Mouse (Mus musculus) hindbrain, embryonic 14.5 days (tissue): Measurements from ENCODE around the gene Tmem259. TPM values are rescaled to one million over a fixed set of nuclear protein-coding genes. Genes with fewer than 3 reads are reported as not detected.

ENCODE experiments used
- ATAC-seq: fragments of 200-750 bp; cut with Nextera tagmentation; 2 replicates; pipeline ENCODE4 v1.8.0; 2017; ENCODE audit warnings: moderate number of reproducible peaks, mild to moderate bottlenecking, moderate TSS enrichment, moderate library complexity; ENCODE audit not compliant: low FRiP score
- DNase-seq: peaks from one replicate; pipeline ENCODE4 v3.0.0-alpha.2; 2015; ENCODE audit warnings: low spot score
- H3K27ac ChIP-seq: fragments of 300-500 bp; sonication (generic); 2 replicates; pipeline ENCODE4 v1.5.1; 2014; ENCODE audit warnings: mild to moderate bottlenecking, moderate library complexity
- H3K27me3 ChIP-seq: fragments of 300-500 bp; sonication (generic); 2 replicates; pipeline ENCODE4 v1.6.1; 2014; ENCODE audit warnings: mild to moderate bottlenecking, low read length, mixed read lengths; ENCODE audit not compliant: control insufficient read depth, insufficient read depth
- H3K36me3 ChIP-seq: fragments of 300-500 bp; sonication (generic); replicated peaks from 2 replicates; pipeline ENCODE4 v1.6.1; 2014; ENCODE audit not compliant: control insufficient read depth, insufficient read depth
- H3K4me1 ChIP-seq: fragments of 300-500 bp; sonication (generic); replicated peaks from 2 replicates; pipeline ENCODE4 v1.6.1; 2014; ENCODE audit warnings: antibody characterized with exemption, low read length, mixed read lengths; ENCODE audit not compliant: control insufficient read depth, insufficient read depth
- H3K4me2 ChIP-seq: fragments of 300-500 bp; sonication (generic); replicated peaks from 2 replicates; pipeline ENCODE4 v1.6.1; 2014; ENCODE audit warnings: mild to moderate bottlenecking, moderate library complexity
- H3K4me3 ChIP-seq: fragments of 300-500 bp; sonication (generic); replicated peaks from 2 replicates; pipeline ENCODE4 v1.5.1; 2014; ENCODE audit warnings: mild to moderate bottlenecking, low read length
- H3K9ac ChIP-seq: fragments of 300-500 bp; sonication (generic); 2 replicates; pipeline ENCODE4 v1.6.1; 2014
- H3K9me3 ChIP-seq: fragments of 300-500 bp; sonication (generic); 2 replicates; pipeline ENCODE4 v1.6.1; 2016; ENCODE audit warnings: low read length; ENCODE audit not compliant: control insufficient read depth
- WGBS: fragments of 180-500 bp; shearing (Covaris S2); extraction: QIAGEN DNeasy Blood & Tissue Kit; methylation state at CpG from one replicate; pipeline ENCODE4 v1.1.7; 2014; 5-methylcytosine and 5-hydroxymethylcytosine counted together
- polyA plus RNA-seq: library from polyadenylated mRNA; unstranded; fragments of >200 nt; fragmentation: Nextera tagmentation; extraction: Ambion mirVana; gene quantifications from 2 replicates; pipeline ENCODE4 v1.2.1, GENCODE M21; 2014

Gene Tmem259
- polyA plus RNA-seq, 1 experiment from 2014 or later = 22.8 TPM

- Histone ChIP-seq H3K27ac (no peak overlapping the region), H3K27me3 (peaks cover 12% of the 10 kb centered on the region), H3K4me1 (no peaks in the 10 kb centered on the region), H3K36me3 (no peaks in the 10 kb centered on the region), H3K4me3 (no peak overlapping the region), H3K4me2 (no peak overlapping the region), H3K9ac (no peak overlapping the region), H3K9me3 (no peaks in the 10 kb centered on the region)
- 80% methylated on average over 15 of the region's 15 CpGs for whole genome bisulfite sequencing
- DNase-seq (no peak), ATAC-seq (no peak)
These were observed 40.3 kb upstream of the Tmem259 start for GRCm38 (mm10) chr10:80024229-80025043.

GRCm38 (mm10) chr10:80023758-80024157, 39.6 kb upstream of the Tmem259 start:
- peaks cover 18% of the 10 kb centered on the region for H3K27me3 ChIP-seq
- no peaks in the 10 kb centered on the region for H3K36me3 ChIP-seq
- 84% methylated on average over 5 of the region's 5 CpGs for WGBS
- DNase-seq (no peak), ATAC-seq (no peak)
- no peak overlapping the region for H3K4me2 ChIP-seq
- H3K4me3 ChIP-seq = no peak overlapping the region
- H3K9me3 ChIP-seq = no peaks in the 10 kb centered on the region
- H3K9ac ChIP-seq = no peak overlapping the region
- H3K4me1 ChIP-seq = no peaks in the 10 kb centered on the region
- H3K27ac ChIP-seq = no peak overlapping the region

GRCm38 (mm10) chr10:80022806-80023205, 38.7 kb upstream of the Tmem259 start:
- peaks cover 22% of the 10 kb centered on the region for H3K27me3 ChIP-seq
- H3K4me3 ChIP-seq = no peak overlapping the region
- H3K27ac ChIP-seq = no peak overlapping the region
- H3K4me2 ChIP-seq = no peak overlapping the region
- H3K4me1 ChIP-seq = no peaks in the 10 kb centered on the region
- H3K36me3 ChIP-seq = no peaks in the 10 kb centered on the region
- no peaks in the 10 kb centered on the region for H3K9me3 ChIP-seq
- 90% methylated on average over 8 of the region's 8 CpGs for WGBS
- H3K9ac ChIP-seq = no peak overlapping the region
- DNase-seq (no peak), ATAC-seq (no peak)

GRCm38 (mm10) chr10:80022164-80022563, 38.0 kb upstream of the Tmem259 start:
- ATAC-seq = no peak
- Histone ChIP-seq H3K27me3 (peaks cover 22% of the 10 kb centered on the region), H3K4me2 (no peak overlapping the region), H3K4me3 (no peak overlapping the region), H3K9me3 (no peaks in the 10 kb centered on the region), H3K36me3 (no peaks in the 10 kb centered on the region), H3K9ac (no peak overlapping the region), H3K27ac (no peak overlapping the region), H3K4me1 (no peaks in the 10 kb centered on the region)
- WGBS = 95% methylated on average over 12 of the region's 12 CpGs
- no peak for DNase-seq

- Histone ChIP-seq H3K27ac (no peak overlapping the region), H3K4me1 (no peaks in the 10 kb centered on the region), H3K9me3 (no peaks in the 10 kb centered on the region), H3K9ac (no peak overlapping the region), H3K36me3 (no peaks in the 10 kb centered on the region), H3K4me3 (no peak overlapping the region), H3K4me2 (no peak overlapping the region), H3K27me3 (peaks cover 23% of the 10 kb centered on the region)
- 92% methylated on average over 13 of the region's 13 CpGs for WGBS
- no peak for ATAC-seq
- DNase-seq = no peak
These were observed 37.2 kb upstream of the Tmem259 start for GRCm38 (mm10) chr10:80021320-80021641.

GRCm38 (mm10) chr10:80020603-80021319, 36.6 kb upstream of the Tmem259 start:
- H3K4me3 ChIP-seq = no peak overlapping the region
- H3K4me1 ChIP-seq = no peaks in the 10 kb centered on the region
- ATAC-seq = no peak
- WGBS = 86% methylated on average over 18 of the region's 18 CpGs
- no peaks in the 10 kb centered on the region for H3K36me3 ChIP-seq
- DNase-seq = no peak
- no peak overlapping the region for H3K27ac ChIP-seq
- H3K9me3 ChIP-seq = no peaks in the 10 kb centered on the region
- H3K27me3 ChIP-seq = peaks cover 27% of the 10 kb centered on the region
- no peak overlapping the region for H3K9ac ChIP-seq
- no peak overlapping the region for H3K4me2 ChIP-seq

- Histone ChIP-seq H3K4me1 (no peaks in the 10 kb centered on the region), H3K9ac (no peak overlapping the region)
These were observed 36.1 kb upstream of the Tmem259 start for GRCm38 (mm10) chr10:80020191-80020590.

GRCm38 (mm10) chr10:80019471-80020131, 35.5 kb upstream of the Tmem259 start:
- Histone ChIP-seq H3K36me3 (no peaks in the 10 kb centered on the region), H3K9me3 (no peaks in the 10 kb centered on the region), H3K9ac (peak overlapping the region; percentile 36; the same call in 1 of the 2 replicates), H3K27ac (no peak overlapping the region), H3K4me3 (no peak overlapping the region), H3K27me3 (peaks cover 38% of the 10 kb centered on the region), H3K4me1 (no peaks in the 10 kb centered on the region), H3K4me2 (no peak overlapping the region; the same call in 1 of the 2 replicates)
- DNase-seq (no peak), ATAC-seq (no peak)
- 4% methylated on average over 20 of the region's 20 CpGs for WGBS

More at GRCm38 (mm10) chr10:80020191-80020590, 36.1 kb upstream of the Tmem259 start:
- Histone ChIP-seq H3K27ac (no peak overlapping the region), H3K9me3 (no peaks in the 10 kb centered on the region), H3K36me3 (no peaks in the 10 kb centered on the region), H3K4me2 (no peak overlapping the region; the same call in 1 of the 2 replicates), H3K4me3 (no peak overlapping the region), H3K27me3 (peaks cover 33% of the 10 kb centered on the region)
- 24% methylated on average over 11 of the region's 11 CpGs for WGBS
- DNase-seq (no peak), ATAC-seq (no peak)

GRCm38 (mm10) chr10:80018739-80019297, 34.7 kb upstream of the Tmem259 start:
- no peaks in the 10 kb centered on the region for H3K4me1 ChIP-seq
- H3K27me3 ChIP-seq = peaks cover 46% of the 10 kb centered on the region
- H3K27ac ChIP-seq = no peak overlapping the region
- H3K4me2 ChIP-seq = no peak overlapping the region
- H3K36me3 ChIP-seq = no peaks in the 10 kb centered on the region
- no peak overlapping the region for H3K4me3 ChIP-seq
- DNase-seq (no peak), ATAC-seq (no peak)
- H3K9me3 ChIP-seq = no peaks in the 10 kb centered on the region
- WGBS = 14% methylated on average over 13 of the region's 15 CpGs
- H3K9ac ChIP-seq = no peak overlapping the region
